Mouse (Mus musculus): ENCODE measurements around the gene Inmt.

- peak; percentile 37 for TF ChIP-seq CTCF (conservative IDR thresholded peaks at IDR 0.05; ENCODE audit: insufficient read depth, insufficient read length, low read depth, low read length)
- TF ChIP-seq POLR2A (IDR thresholded peaks at IDR 0.05; ENCODE audit: low read depth, low read length) = no peak
Observed at GRCm38 (mm10) chr6:55202913-55203910, 28.4 kb upstream of the Inmt start, which contains the start of gene Mindy4.
